Comparison of ENCODE assay signal across 29 mouse cellular contexts in genomic region chr3:53977379-53978080, GRCm38 (mm10).
DNase-seq lines count a peak whose midpoint lies in the region; ATAC-seq and TF ChIP-seq lines count a peak whose summit lies in the region.
"Had no signal": no experiment of that assay in that cellular context is flagged by ENCODE, and none has a peak within 500 bp of the region (broad histone marks: within the 10 kb centered on the region; RNA-seq: fewer than 3 reads in every experiment).

No protein-coding gene starts in this region.

- no peaks in the 10 kb centered on the region for H3K36me3 ChIP-seq in spleen, adult 2 months (ENCODE audit: control insufficient read depth, insufficient read depth, low read length)
- H3K36me3 ChIP-seq: embryonic facial prominence, embryonic 10.5 days; embryonic facial prominence, embryonic 15.5 days; G1E; heart, embryonic 13.5 days; hindbrain, embryonic 10.5 days; hindbrain, embryonic 15.5 days; liver, embryonic 15.5 days; lung, embryonic 15.5 days; midbrain, embryonic 12.5 days; neural tube, embryonic 12.5 days had no signal

- H3K27ac ChIP-seq in spleen, adult 2 months (ENCODE audit: insufficient read depth, low read length), result peak overlapping the region; percentile 92
- H3K27ac ChIP-seq: embryonic facial prominence, embryonic 10.5 days; embryonic facial prominence, embryonic 15.5 days; forebrain, embryonic 13.5 days; heart, adult 2 months; heart, embryonic 13.5 days; hindbrain, embryonic 10.5 days; hindbrain, embryonic 15.5 days; layer of hippocampus, adult 2 months; liver, embryonic 15.5 days; lung, embryonic 15.5 days; midbrain, embryonic 12.5 days; neural tube, embryonic 12.5 days had no signal

- peak in 1 of 2 experiments; percentile 14 for DNase-seq in spleen, adult 2 months (ENCODE audit: low read depth in 1 of 2, low spot score in 2 of 2)
- no peak for DNase-seq in spleen, adult 12 weeks (ENCODE audit: low spot score)
- DNase-seq in B cell, adult 2 months, result peak; percentile 47 to 50
- DNase-seq in thymus, postnatal 25 days, result peak; percentile 10
- no peak for DNase-seq in layer of hippocampus, postnatal 36 days
- DNase-seq: adrenal gland, adult 8-10 months; cerebellum, adult 8-10 months; cerebellum, postnatal 25 days; heart, adult 2 months; heart, postnatal 14 days; kidney, adult 18-20 months; kidney, postnatal 36 days; liver; right cerebral cortex, postnatal 4 days had no signal

- peak; percentile 79 for ATAC-seq in neutrophil, adult 5-6 weeks (ENCODE audit: extremely low read depth, insufficient number of reproducible peaks, low FRiP score, poor library complexity, severe bottlenecking)
- ATAC-seq in inflammation-experienced regulatory T-cells, adult 6 months, result no peak
- ATAC-seq: forebrain, embryonic 13.5 days had no signal

- H3K4me3 ChIP-seq in spleen, adult 2 months (ENCODE audit: extremely low read depth, insufficient read depth, insufficient read length), result no peak overlapping the region
- H3K4me3 ChIP-seq: embryonic facial prominence, embryonic 10.5 days; embryonic facial prominence, embryonic 15.5 days; forebrain, embryonic 13.5 days; heart, adult 2 months; heart, embryonic 13.5 days; hindbrain, embryonic 10.5 days; hindbrain, embryonic 15.5 days; layer of hippocampus, adult 2 months; liver, embryonic 15.5 days; lung, embryonic 15.5 days; midbrain, embryonic 12.5 days; myocyte; neural tube, embryonic 12.5 days had no signal

- no peak for TF ChIP-seq CTCF in spleen, adult 2 months (IDR thresholded peaks at IDR 0.05; ENCODE audit: extremely low read depth, insufficient read depth, insufficient read length, insufficient replicate concordance)

- peaks cover 14% of the 10 kb centered on the region; the same call in 1 of the 2 replicates for H3K4me1 ChIP-seq in spleen, adult 2 months (ENCODE audit: control insufficient read depth, insufficient read depth, insufficient read length)
- H3K4me1 ChIP-seq: heart, embryonic 13.5 days; liver, embryonic 15.5 days; lung, embryonic 15.5 days; midbrain, embryonic 12.5 days; neural tube, embryonic 12.5 days had no signal

- WGBS in spleen, adult 2 months, result 25% methylated on average over 5 of the region's 5 CpGs

- TF ChIP-seq POLR2A in spleen, adult 2 months (IDR thresholded peaks at IDR 0.05; ENCODE audit: low read depth, low read length), result no peak

- H3K27me3 ChIP-seq in spleen, adult 2 months (ENCODE audit: control insufficient read depth, insufficient read depth, low read length), result no peaks in the 10 kb centered on the region
- H3K27me3 ChIP-seq: embryonic facial prominence, embryonic 15.5 days; forebrain, embryonic 13.5 days; heart, embryonic 13.5 days; hindbrain, embryonic 15.5 days; liver, embryonic 15.5 days; lung, embryonic 15.5 days; midbrain, embryonic 12.5 days; neural tube, embryonic 12.5 days had no signal

Comparison
In these comparisons a context has a peak if more than half of its experiments do, and no peak if none do; other contexts are left out.
1. DNase-seq: peak in B cell, adult 2 months (2 of 2) and thymus, postnatal 25 days (single experiment); none in spleen, adult 12 weeks (single experiment) and layer of hippocampus, postnatal 36 days (0 of 2).